Mouse (Mus musculus) liver, adult 2 months (tissue): Measurements from ENCODE around the gene Atl2. TPM values are rescaled to one million over a fixed set of nuclear protein-coding genes. Genes with fewer than 3 reads are reported as not detected.

Source experiments
- DNase-seq: peaks from one replicate; pipeline ENCODE4 v3.0.0-alpha.2; 2011; ENCODE audit warnings: low read depth, low spot score; ENCODE audit errors: extremely low read depth
- H3K27ac ChIP-seq: fragments of 200-500 bp; replicated peaks from 2 replicates; pipeline ENCODE4 v1.5.1; 2012; ENCODE audit warnings: low read depth, mild to moderate bottlenecking, control low read depth, inconsistent platforms, low read length; ENCODE audit not compliant: insufficient read depth
- H3K27me3 ChIP-seq: fragments of 200-500 bp; 2 replicates; pipeline ENCODE4 v1.6.1; 2012; ENCODE audit warnings: mild to moderate bottlenecking, moderate library complexity, low read length, inconsistent platforms; ENCODE audit not compliant: control insufficient read depth, insufficient read depth
- H3K36me3 ChIP-seq: fragments of 200-500 bp; 2 replicates; pipeline ENCODE4 v1.6.1; 2012; ENCODE audit warnings: low read length, inconsistent platforms; ENCODE audit not compliant: control insufficient read depth, insufficient read depth
- H3K4me1 ChIP-seq: fragments of 200-500 bp; 2 replicates; pipeline ENCODE4 v1.6.1; 2011; ENCODE audit warnings: low read length; ENCODE audit not compliant: control insufficient read depth, insufficient read depth
- H3K4me3 ChIP-seq: fragments of 200-500 bp; 2 replicates; pipeline ENCODE4 v1.5.1; 2011; ENCODE audit warnings: low read depth, mild to moderate bottlenecking, control low read depth, low read length, moderate library complexity; ENCODE audit not compliant: insufficient read depth
- H3K79me2 ChIP-seq: fragments of 200-500 bp; 2 replicates; pipeline ENCODE4 v1.6.1; 2012; ENCODE audit warnings: inconsistent platforms, mild to moderate bottlenecking, low read length, moderate library complexity; ENCODE audit not compliant: control insufficient read depth, insufficient read depth
- H3K9ac ChIP-seq: fragments of 200-500 bp; 2 replicates; pipeline ENCODE4 v1.6.1; 2012; ENCODE audit warnings: low read depth, mild to moderate bottlenecking, control low read depth, inconsistent platforms, low read length
- CTCF ChIP-seq: fragments of 200-500 bp; IDR thresholded peaks from 2 replicates; pipeline ENCODE4 v1.5.1; 2011; ENCODE audit warnings: low read depth, low read length, control low read depth
- POLR2A ChIP-seq: fragments of 200-500 bp; IDR thresholded peaks from 2 replicates; pipeline ENCODE4 v1.6.1; 2011; ENCODE audit warnings: low read length, control low read depth; ENCODE audit not compliant: insufficient read depth; ENCODE audit errors: extremely low read depth
- WGBS: fragments of 180-500 bp; shearing (Covaris S2); methylation state at CpG from one replicate; pipeline ENCODE4 v1.1.7; 2018; 5-methylcytosine and 5-hydroxymethylcytosine counted together
- polyA plus RNA-seq: library from polyadenylated mRNA; depleted of rRNA; stranded (reverse); fragments of >200 nt; gene quantifications from 2 replicates; pipeline ENCODE4 v1.2.3, GENCODE M21; 2012; rRNA removed
- total RNA-seq: library from RNA; depleted of rRNA; stranded (reverse); fragments of >200 nt; gene quantifications from 2 replicates; pipeline ENCODE4 v1.2.3, GENCODE M21; 2014; rRNA removed

Atl2 gene
- total RNA-seq (64.2 and 77.9 TPM in 2 replicates), polyA plus RNA-seq (25.8 and 28.2 TPM in 2 replicates)

DNA sequence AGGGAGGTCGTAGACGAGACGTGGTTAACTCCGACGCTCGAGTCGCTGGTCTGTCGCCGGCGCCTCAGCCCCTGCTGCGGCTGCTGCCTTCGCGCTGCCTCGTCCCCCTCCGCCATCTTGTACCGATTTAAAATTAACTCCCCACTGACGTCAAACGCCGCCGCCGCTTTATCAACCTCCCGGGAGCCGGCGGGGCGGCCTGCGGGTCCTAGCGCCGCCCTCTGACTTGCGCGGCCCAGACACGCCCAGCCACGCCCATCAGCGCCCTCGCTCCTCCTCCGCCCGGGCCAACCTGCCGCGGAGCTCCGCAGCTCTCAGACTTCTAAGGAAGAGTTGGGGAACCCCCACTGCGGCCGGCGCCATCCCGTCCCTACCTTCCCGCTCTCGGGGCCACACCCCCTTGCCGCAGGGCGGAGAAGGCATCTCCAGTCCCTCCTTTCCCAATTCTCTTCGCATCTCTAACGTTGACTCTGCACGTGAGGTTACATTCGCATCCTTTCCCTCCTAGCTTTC lies at the start of gene Atl2:
TSS of gene Atl2 (minus strand) at position 213 of the 513 bp plus-strand sequence.
- H3K4me1 ChIP-seq = peaks cover 14% of the 10 kb centered on the region
- peak within 1 kb of the TSS; percentile 97 for H3K9ac ChIP-seq
- peaks cover 23% of the 10 kb centered on the region for H3K79me2 ChIP-seq
- H3K4me3 ChIP-seq = peak within 1 kb of the TSS; percentile 78
- TF ChIP-seq CTCF (no peak), POLR2A (peak; percentile 94)
- H3K27me3 ChIP-seq = no peaks in the 10 kb centered on the region
- peak; percentile 81 for DNase-seq
- peak within 1 kb of the TSS; percentile 99 for H3K27ac ChIP-seq
- H3K36me3 ChIP-seq = no peaks in the 10 kb centered on the region
- under 1% methylated on average over 51 of the region's 51 CpGs for WGBS

DNA sequence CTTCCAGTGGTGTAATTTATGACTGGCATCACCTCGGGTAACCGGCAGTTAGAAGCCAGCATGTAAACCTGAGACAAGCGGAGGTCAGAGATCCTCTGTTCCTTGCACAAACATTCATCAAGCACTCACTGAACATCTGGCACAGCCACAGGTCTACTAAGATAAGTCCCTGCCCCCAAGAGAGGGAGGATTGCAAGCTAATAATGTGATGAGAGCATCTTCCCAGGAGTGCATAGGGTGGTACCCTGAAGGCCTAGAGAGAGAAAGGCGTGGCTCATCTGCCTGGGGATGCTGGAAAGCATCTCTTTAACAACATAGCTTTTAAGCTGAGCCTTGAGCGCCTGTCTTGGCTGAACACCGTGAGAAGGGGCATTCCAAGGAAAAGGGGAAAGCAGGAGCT lies 48.9 kb upstream of the Atl2 start:
- Histone ChIP-seq H3K27ac (no peak overlapping the region), H3K79me2 (no peaks in the 10 kb centered on the region), H3K9ac (no peak overlapping the region), H3K4me1 (no peaks in the 10 kb centered on the region), H3K36me3 (no peaks in the 10 kb centered on the region), H3K27me3 (no peaks in the 10 kb centered on the region), H3K4me3 (no peak overlapping the region)
- no peak for TF ChIP-seq CTCF
- TF ChIP-seq POLR2A = no peak
- WGBS = 88% methylated on average over 6 of the region's 6 CpGs
- no peak for DNase-seq

DNA sequence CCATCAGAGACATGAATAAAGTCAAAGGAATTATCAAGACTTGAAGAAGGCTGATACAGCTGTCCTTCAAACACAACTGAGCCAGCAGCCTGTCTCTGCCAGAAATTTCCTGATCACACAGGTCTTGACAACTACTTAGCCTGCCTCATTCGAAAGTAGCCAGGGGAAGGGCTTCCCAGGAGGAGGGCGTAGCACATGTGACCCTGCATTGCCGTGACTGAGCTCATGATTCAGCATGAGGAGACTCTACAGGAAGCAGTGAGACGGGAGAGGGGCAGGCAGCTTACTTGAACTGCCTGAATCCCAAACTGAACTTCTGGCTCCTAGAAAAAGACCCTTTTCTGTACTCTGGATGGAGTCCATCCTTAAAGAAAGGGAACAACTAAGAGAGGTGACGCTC lies 46.5 kb upstream of the Atl2 start:
- H3K27ac ChIP-seq = no peak overlapping the region
- no peaks in the 10 kb centered on the region for H3K79me2 ChIP-seq
- peaks cover 5% of the 10 kb centered on the region; the same call in 1 of the 2 replicates for H3K4me1 ChIP-seq
- no peak overlapping the region for H3K4me3 ChIP-seq
- no peak overlapping the region for H3K9ac ChIP-seq
- TF ChIP-seq POLR2A (no peak), CTCF (no peak)
- H3K36me3 ChIP-seq = no peaks in the 10 kb centered on the region
- DNase-seq = no peak
- 83% methylated on average over 5 of the region's 5 CpGs for WGBS
- no peaks in the 10 kb centered on the region for H3K27me3 ChIP-seq

DNA sequence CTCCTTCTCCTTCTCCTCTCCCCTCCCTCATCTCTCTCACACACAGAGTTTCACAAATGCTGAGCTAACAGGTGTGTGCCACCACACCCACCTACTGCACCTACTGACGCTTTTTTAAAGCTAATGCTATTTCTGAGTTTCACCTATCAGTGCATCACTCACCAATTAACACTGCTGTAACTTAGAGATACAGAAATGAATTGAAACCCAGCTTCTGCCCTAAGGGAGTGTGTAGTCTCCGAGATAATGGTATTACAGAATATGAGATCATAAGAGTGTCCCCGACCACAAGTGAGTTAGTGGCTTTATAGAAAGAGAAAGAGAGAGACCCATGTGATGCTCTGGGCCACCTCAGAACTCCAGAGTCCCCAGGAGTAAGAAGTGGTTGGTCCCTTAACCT lies 43.2 kb upstream of the Atl2 start:
- WGBS = 75% methylated on average over 3 of the region's 3 CpGs
- no peak overlapping the region for H3K27ac ChIP-seq
- no peak for TF ChIP-seq CTCF

DNA sequence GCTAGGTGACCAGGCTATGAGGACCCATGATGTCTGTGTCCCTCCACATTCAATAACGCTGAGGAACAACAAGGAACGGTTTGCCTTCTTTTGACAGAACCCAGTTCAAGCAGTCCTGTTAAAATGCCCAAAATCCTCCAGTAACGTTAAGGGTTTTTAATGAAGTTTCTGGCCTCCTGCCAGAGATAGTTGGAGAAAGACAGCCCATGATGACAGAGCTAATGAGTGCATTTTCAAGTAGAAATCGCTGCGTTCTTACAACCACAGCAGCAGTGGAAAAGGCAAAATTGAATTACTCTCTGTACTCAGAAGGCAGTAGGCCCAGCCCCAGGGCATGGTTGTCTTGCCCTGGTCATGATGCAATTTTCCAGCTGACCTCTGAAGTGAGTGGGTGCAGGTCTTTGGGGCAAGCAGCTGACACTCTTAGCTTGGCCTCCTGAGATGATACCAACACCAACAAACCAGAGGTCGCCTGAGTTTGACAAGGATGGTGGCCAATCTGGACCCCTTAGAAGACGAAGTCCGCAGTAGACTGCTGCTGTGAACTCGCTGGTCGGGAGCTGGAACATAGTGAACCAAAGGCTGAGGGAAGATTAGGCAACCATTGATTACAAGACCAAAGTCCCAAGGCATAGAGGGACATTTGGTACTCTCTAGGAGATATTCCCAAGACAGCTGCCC lies 42.1 kb upstream of the Atl2 start:
- Histone ChIP-seq H3K79me2 (no peaks in the 10 kb centered on the region), H3K27ac (peak overlapping the region; percentile 53), H3K36me3 (no peaks in the 10 kb centered on the region), H3K4me3 (no peak overlapping the region), H3K4me1 (peaks cover 5% of the 10 kb centered on the region; the same call in 1 of the 2 replicates), H3K27me3 (no peaks in the 10 kb centered on the region), H3K9ac (peak overlapping the region; percentile 13; the same call in 1 of the 2 replicates)
- TF ChIP-seq POLR2A (no peak), CTCF (no peak)
- peak; percentile 98 for DNase-seq
- 37% methylated on average over 10 of the region's 10 CpGs for WGBS

More for the DNA sequence above, 43.2 kb upstream of the Atl2 start:
- Histone ChIP-seq H3K27me3 (no peaks in the 10 kb centered on the region), H3K79me2 (no peaks in the 10 kb centered on the region), H3K9ac (no peak overlapping the region), H3K36me3 (no peaks in the 10 kb centered on the region), H3K4me3 (no peak overlapping the region), H3K4me1 (peaks cover 5% of the 10 kb centered on the region; the same call in 1 of the 2 replicates)
- DNase-seq = no peak

DNA sequence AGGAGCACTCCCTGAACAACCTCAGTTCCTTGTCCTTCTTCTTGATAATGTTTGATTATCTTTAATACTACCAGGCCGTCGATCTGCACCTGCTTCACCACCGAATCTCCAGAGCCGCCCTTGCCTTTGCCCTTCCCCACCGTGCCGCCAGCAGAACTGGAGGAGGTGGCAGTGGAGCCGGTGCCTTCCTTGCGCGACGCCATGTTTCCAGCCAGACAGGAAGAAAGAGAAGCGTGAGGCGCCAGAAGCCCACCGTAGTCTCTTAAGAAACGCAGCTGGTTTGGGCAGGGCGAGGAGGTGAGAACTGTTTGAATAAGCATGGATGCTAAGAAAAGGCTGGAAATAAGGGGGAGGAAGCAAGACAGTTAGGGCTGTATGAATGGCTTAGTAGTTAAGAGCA lies 38.4 kb upstream of the Atl2 start:
- Histone ChIP-seq H3K4me3 (no peak overlapping the region), H3K9ac (no peak overlapping the region), H3K27me3 (no peaks in the 10 kb centered on the region), H3K36me3 (no peaks in the 10 kb centered on the region), H3K4me1 (peaks cover 5% of the 10 kb centered on the region; the same call in 1 of the 2 replicates), H3K79me2 (no peaks in the 10 kb centered on the region), H3K27ac (no peak overlapping the region)
- 92% methylated on average over 15 of the region's 15 CpGs for WGBS
- TF ChIP-seq POLR2A = no peak
- no peak for TF ChIP-seq CTCF
- DNase-seq = no peak
